Mouse (Mus musculus): Measurements from ENCODE around the gene Helz2. TPM values are rescaled to one million over a fixed set of nuclear protein-coding genes. Genes with fewer than 3 reads are reported as not detected.
A peak's percentile ranks its signal among the peaks of the same experiment; 100 is the strongest.
"Not testable (repeated sequence)": the region's sequence is repeated elsewhere in the genome, so short reads cannot be mapped to it uniquely, and the experiment has no call there.

The Helz2 gene
- 2.6 and 2.8 TPM in 2 replicates for polyA plus RNA-seq (2014; fragmentation: Nextera tagmentation; extraction: Ambion mirVana)

GRCm38 (mm10) chr2:181241602-181242313 lies at the start of gene Helz2:
TSS of gene Helz2 (minus strand) at chr2:181242027.
- peak within 1 kb of the TSS; percentile 72 for H3K4me2 ChIP-seq (ENCODE audit: low read length)
- H3K4me1 ChIP-seq (replicated peaks; ENCODE audit: control insufficient read depth, insufficient read depth, low read length), result peaks cover 15% of the 10 kb centered on the region; the same call in 1 of the 2 replicates
- peak within 1 kb of the TSS; percentile 54 for H3K4me3 ChIP-seq (ENCODE audit: low read depth, low read length)
- no peak within 1 kb of the TSS for H3K27ac ChIP-seq (ENCODE audit: low read depth)
- H3K36me3 ChIP-seq (ENCODE audit: control insufficient read depth, insufficient read depth, low read length), result peaks cover 4% of the 10 kb centered on the region
- DNase-seq (ENCODE audit: low spot score), result peak; percentile 69
- peak; percentile 81 for ATAC-seq (replicated peaks; ENCODE audit: low FRiP score, low TSS enrichment, low read depth)
- no peaks in the 10 kb centered on the region for H3K9me3 ChIP-seq (ENCODE audit: control insufficient read depth, low read length)
- 7% methylated on average over 16 of the region's 16 CpGs for WGBS
- H3K27me3 ChIP-seq (replicated peaks; ENCODE audit: control insufficient read depth, insufficient read depth, low read length), result no peaks in the 10 kb centered on the region
- H3K9ac ChIP-seq (ENCODE audit: low read length), result peak within 1 kb of the TSS; percentile 63

DNA sequence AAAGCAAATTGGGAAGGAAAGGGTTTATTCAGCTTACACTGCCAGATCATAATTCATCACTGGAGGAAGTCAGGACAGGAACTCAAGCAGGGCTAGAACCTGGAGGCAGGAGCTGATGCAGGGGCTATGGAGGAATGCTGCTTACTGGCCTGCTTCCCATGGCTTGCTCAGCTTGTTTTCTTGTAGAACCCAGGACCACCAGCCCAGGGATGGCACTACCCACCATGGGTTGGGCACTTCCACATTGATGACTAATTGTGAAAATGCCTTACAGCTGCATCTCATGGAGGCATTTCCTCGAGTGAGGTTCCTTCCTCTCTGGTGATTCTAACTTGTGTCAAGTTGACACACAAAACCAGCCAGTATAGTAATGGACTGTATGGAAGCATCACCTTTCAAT lies 49.1 kb upstream of the Helz2 start:
- no peaks in the 10 kb centered on the region for H3K9me3 ChIP-seq (ENCODE audit: control insufficient read depth, low read length)
- no peak overlapping the region for H3K4me2 ChIP-seq (ENCODE audit: low read length)
- H3K27me3 ChIP-seq (replicated peaks; ENCODE audit: control insufficient read depth, insufficient read depth, low read length), result no peaks in the 10 kb centered on the region
- H3K9ac ChIP-seq (ENCODE audit: low read length), result no peak overlapping the region
- H3K36me3 ChIP-seq (ENCODE audit: control insufficient read depth, insufficient read depth, low read length), result 0 out of 2 replicates have a peak, but pooled peaks cover 2% of the 10 kb centered on the region
- H3K27ac ChIP-seq (ENCODE audit: low read depth), result no peak overlapping the region
- H3K4me1 ChIP-seq (replicated peaks; ENCODE audit: control insufficient read depth, insufficient read depth, low read length), result peaks cover 13% of the 10 kb centered on the region
- 83% methylated on average over 1 of the region's 1 CpGs for WGBS
- H3K4me3 ChIP-seq (ENCODE audit: low read depth, low read length), result no peak overlapping the region
- ATAC-seq (replicated peaks; ENCODE audit: low FRiP score, low TSS enrichment, low read depth) (no peak), DNase-seq (ENCODE audit: low spot score) (no peak)

DNA sequence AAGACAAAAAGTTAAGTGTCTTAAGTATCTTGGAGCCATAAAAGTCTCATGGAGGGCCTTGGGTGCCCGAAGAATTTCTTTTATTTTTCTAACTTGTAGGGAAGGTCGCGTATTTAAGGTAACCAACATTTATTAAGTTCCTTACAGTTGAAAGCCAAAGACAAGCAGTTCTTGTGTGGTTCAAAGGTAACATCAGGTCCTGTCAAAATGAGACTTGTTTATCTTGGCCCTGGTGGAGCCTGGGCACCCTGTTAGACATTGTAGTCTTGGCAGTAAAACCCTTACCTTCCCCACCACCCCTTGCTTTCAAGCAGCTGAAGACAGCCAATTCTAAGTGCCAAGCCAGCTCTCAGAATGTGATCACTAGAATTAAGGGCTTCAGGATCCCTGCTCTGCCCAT lies 46.9 kb upstream of the Helz2 start:
- Histone ChIP-seq H3K9ac (ENCODE audit: low read length) (peak overlapping the region; percentile 53), H3K27ac (ENCODE audit: low read depth) (peak overlapping the region; percentile 89; the same call in 1 of the 2 replicates), H3K4me3 (ENCODE audit: low read depth, low read length) (peak overlapping the region; percentile 59), H3K9me3 (ENCODE audit: control insufficient read depth, low read length) (no peaks in the 10 kb centered on the region), H3K27me3 (replicated peaks; ENCODE audit: control insufficient read depth, insufficient read depth, low read length) (no peaks in the 10 kb centered on the region), H3K4me1 (replicated peaks; ENCODE audit: control insufficient read depth, insufficient read depth, low read length) (peaks cover 13% of the 10 kb centered on the region), H3K36me3 (ENCODE audit: control insufficient read depth, insufficient read depth, low read length) (peaks cover 8% of the 10 kb centered on the region; the same call in 1 of the 2 replicates), H3K4me2 (ENCODE audit: low read length) (peak overlapping the region; percentile 53)
- no peak for DNase-seq (ENCODE audit: low spot score)
- 72% methylated on average over 3 of the region's 3 CpGs for WGBS
- ATAC-seq (replicated peaks; ENCODE audit: low FRiP score, low TSS enrichment, low read depth), result no peak

- Histone ChIP-seq H3K27ac (ENCODE audit: low read depth) (peak within 1 kb of the TSS; percentile 89), H3K36me3 (ENCODE audit: control insufficient read depth, insufficient read depth, low read length) (peaks cover 12% of the 10 kb centered on the region; the same call in 1 of the 2 replicates), H3K4me3 (ENCODE audit: low read depth, low read length) (peak within 1 kb of the TSS; percentile 59), H3K4me1 (replicated peaks; ENCODE audit: control insufficient read depth, insufficient read depth, low read length) (peaks cover 13% of the 10 kb centered on the region), H3K4me2 (ENCODE audit: low read length) (peak within 1 kb of the TSS; percentile 91), H3K9ac (ENCODE audit: low read length) (peak within 1 kb of the TSS; percentile 79)
- not testable (repeated sequence) for H3K9me3 ChIP-seq (ENCODE audit: control insufficient read depth, low read length); H3K27me3 ChIP-seq (replicated peaks; ENCODE audit: control insufficient read depth, insufficient read depth, low read length)
- 4% methylated on average over 24 of the region's 38 CpGs for WGBS
- peak; percentile 90 for DNase-seq (ENCODE audit: low spot score)
- ATAC-seq (replicated peaks; ENCODE audit: low FRiP score, low TSS enrichment, low read depth), result peak; percentile 98
Measured at GRCm38 (mm10) chr2:181287958-181288350, 46.1 kb upstream of the Helz2 start, which contains the start of gene Gmeb2. TSS of gene Gmeb2 (minus strand) at chr2:181288035.

- H3K36me3 ChIP-seq (ENCODE audit: control insufficient read depth, insufficient read depth, low read length), result peaks cover 12% of the 10 kb centered on the region; the same call in 1 of the 2 replicates
Measured at GRCm38 (mm10) chr2:181287338-181287957, 45.6 kb upstream of the Helz2 start.

GRCm38 (mm10) chr2:181286629-181287337 lies 45.0 kb upstream of the Helz2 start:
- 52% methylated on average over 6 of the region's 6 CpGs for WGBS
- H3K27me3 ChIP-seq (replicated peaks; ENCODE audit: control insufficient read depth, insufficient read depth, low read length), result no peaks in the 10 kb centered on the region

More at GRCm38 (mm10) chr2:181287338-181287957, 45.6 kb upstream of the Helz2 start:
- WGBS, result 0% methylated on average over 36 of the region's 71 CpGs
- Histone ChIP-seq H3K27ac (ENCODE audit: low read depth) (peak overlapping the region; percentile 89), H3K27me3 (replicated peaks; ENCODE audit: control insufficient read depth, insufficient read depth, low read length) (no peaks in the 10 kb centered on the region), H3K4me2 (ENCODE audit: low read length) (peak overlapping the region; percentile 91), H3K4me3 (ENCODE audit: low read depth, low read length) (peak overlapping the region; percentile 59), H3K4me1 (replicated peaks; ENCODE audit: control insufficient read depth, insufficient read depth, low read length) (peaks cover 13% of the 10 kb centered on the region), H3K9ac (ENCODE audit: low read length) (peak overlapping the region; percentile 79), H3K9me3 (ENCODE audit: control insufficient read depth, low read length) (no peaks in the 10 kb centered on the region)
- ATAC-seq (replicated peaks; ENCODE audit: low FRiP score, low TSS enrichment, low read depth) (peak; percentile 87), DNase-seq (ENCODE audit: low spot score) (peak; percentile 92)

DNA sequence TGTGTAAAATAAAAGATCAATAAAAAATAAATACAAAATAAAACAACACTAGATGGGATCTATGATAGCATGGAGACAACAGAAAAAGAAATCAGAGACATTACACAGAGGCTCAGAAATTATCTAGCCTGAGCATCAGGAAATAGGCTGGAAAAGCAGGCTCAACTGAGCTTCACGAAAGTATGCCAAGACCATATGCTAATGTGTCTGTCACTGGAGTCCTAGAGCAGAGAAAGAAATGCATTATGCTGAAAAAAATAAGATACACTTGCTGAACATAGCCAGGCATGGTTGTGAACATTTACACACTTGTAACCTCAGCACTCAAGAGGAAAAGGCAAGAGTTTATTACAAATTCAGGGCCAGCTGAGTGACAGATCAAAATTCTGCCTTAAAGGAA lies 38.1 kb upstream of the Helz2 start:
- ATAC-seq (replicated peaks; ENCODE audit: low FRiP score, low TSS enrichment, low read depth) (no peak), DNase-seq (ENCODE audit: low spot score) (no peak)
- no peak overlapping the region for H3K4me3 ChIP-seq (ENCODE audit: low read depth, low read length)
- no peak overlapping the region for H3K9ac ChIP-seq (ENCODE audit: low read length)
- WGBS, result 85% methylated on average over 1 of the region's 1 CpGs
- no peaks in the 10 kb centered on the region for H3K4me1 ChIP-seq (replicated peaks; ENCODE audit: control insufficient read depth, insufficient read depth, low read length)
- H3K36me3 ChIP-seq (ENCODE audit: control insufficient read depth, insufficient read depth, low read length), result peaks cover 60% of the 10 kb centered on the region
- no peak overlapping the region for H3K4me2 ChIP-seq (ENCODE audit: low read length)
- no peaks in the 10 kb centered on the region for H3K27me3 ChIP-seq (replicated peaks; ENCODE audit: control insufficient read depth, insufficient read depth, low read length)
- no peak overlapping the region for H3K27ac ChIP-seq (ENCODE audit: low read depth)
- H3K9me3 ChIP-seq (ENCODE audit: control insufficient read depth, low read length), result no peaks in the 10 kb centered on the region

More at GRCm38 (mm10) chr2:181286629-181287337, 45.0 kb upstream of the Helz2 start:
- Histone ChIP-seq H3K9me3 (ENCODE audit: control insufficient read depth, low read length) (no peaks in the 10 kb centered on the region), H3K27ac (ENCODE audit: low read depth) (peak overlapping the region; percentile 89), H3K9ac (ENCODE audit: low read length) (peak overlapping the region; percentile 79), H3K36me3 (ENCODE audit: control insufficient read depth, insufficient read depth, low read length) (peaks cover 12% of the 10 kb centered on the region; the same call in 1 of the 2 replicates), H3K4me1 (replicated peaks; ENCODE audit: control insufficient read depth, insufficient read depth, low read length) (peaks cover 13% of the 10 kb centered on the region), H3K4me2 (ENCODE audit: low read length) (peak overlapping the region; percentile 91), H3K4me3 (ENCODE audit: low read depth, low read length) (peak overlapping the region; percentile 59)
- no peak for ATAC-seq (replicated peaks; ENCODE audit: low FRiP score, low TSS enrichment, low read depth)
- DNase-seq (ENCODE audit: low spot score), result no peak

DNA sequence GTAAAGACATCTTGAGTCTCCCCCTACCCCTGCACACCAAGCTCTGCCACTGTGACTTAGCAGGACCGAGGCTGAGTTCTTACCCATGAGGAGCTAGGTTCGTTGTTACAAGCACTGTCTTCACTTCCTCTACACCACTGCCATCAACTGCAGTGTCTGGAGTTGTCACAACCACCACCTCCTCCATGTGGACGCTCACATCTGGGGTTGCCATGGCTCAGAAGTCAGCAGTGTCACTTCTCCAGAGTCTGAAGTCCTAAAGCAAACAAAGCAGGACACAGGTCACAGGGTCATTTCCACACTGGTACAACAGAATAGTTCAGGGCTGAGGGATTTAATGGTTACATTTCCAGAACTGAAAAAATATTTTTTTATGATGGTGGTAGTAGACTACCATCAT lies 36.0 kb upstream of the Helz2 start:
- Histone ChIP-seq H3K36me3 (ENCODE audit: control insufficient read depth, insufficient read depth, low read length) (peaks cover 66% of the 10 kb centered on the region), H3K27ac (ENCODE audit: low read depth) (no peak overlapping the region), H3K9me3 (ENCODE audit: control insufficient read depth, low read length) (no peaks in the 10 kb centered on the region), H3K4me3 (ENCODE audit: low read depth, low read length) (no peak overlapping the region), H3K27me3 (replicated peaks; ENCODE audit: control insufficient read depth, insufficient read depth, low read length) (no peaks in the 10 kb centered on the region), H3K4me2 (ENCODE audit: low read length) (no peak overlapping the region), H3K9ac (ENCODE audit: low read length) (no peak overlapping the region), H3K4me1 (replicated peaks; ENCODE audit: control insufficient read depth, insufficient read depth, low read length) (no peaks in the 10 kb centered on the region)
- DNase-seq (ENCODE audit: low spot score), result no peak
- WGBS, result 74% methylated on average over 3 of the region's 3 CpGs
- no peak for ATAC-seq (replicated peaks; ENCODE audit: low FRiP score, low TSS enrichment, low read depth)
